Mouse (Mus musculus) stomach, embryonic 14.5 days (tissue): Measurements from ENCODE around the gene Gm21885. TPM values are rescaled to one million over a fixed set of nuclear protein-coding genes. Genes with fewer than 3 reads are reported as not detected.
"Not testable (repeated sequence)": the region's sequence is repeated elsewhere in the genome, so short reads cannot be mapped to it uniquely, and the experiment has no call there.

Experiments
- ATAC-seq: fragments of 200-750 bp; cut with Nextera tagmentation; 2 replicates; pipeline ENCODE4 v1.8.0; 2017; ENCODE audit warnings: low read depth, moderate TSS enrichment; ENCODE audit not compliant: insufficient number of reproducible peaks, insufficient read depth, low FRiP score
- H3K27ac ChIP-seq: fragments of 300-500 bp; sonication (generic); 2 replicates; pipeline ENCODE4 v1.5.1; 2014; ENCODE audit warnings: mild to moderate bottlenecking, low read length, moderate library complexity, mixed read lengths
- H3K27me3 ChIP-seq: fragments of 300-500 bp; sonication (generic); 2 replicates; pipeline ENCODE4 v1.6.1; 2014; ENCODE audit warnings: low read length, control low read depth, mixed read lengths; ENCODE audit not compliant: control insufficient read depth, insufficient read depth
- H3K36me3 ChIP-seq: fragments of 300-500 bp; sonication (generic); 2 replicates; pipeline ENCODE4 v1.6.1; 2014; ENCODE audit warnings: mild to moderate bottlenecking, control low read depth, low read length, moderate library complexity, mixed read lengths; ENCODE audit not compliant: control insufficient read depth, insufficient read depth
- H3K4me1 ChIP-seq: fragments of 300-500 bp; sonication (generic); 2 replicates; pipeline ENCODE4 v1.6.1; 2014; ENCODE audit warnings: low read length, control low read depth, mixed read lengths; ENCODE audit not compliant: control insufficient read depth, insufficient read depth
- H3K4me2 ChIP-seq: fragments of 300-500 bp; sonication (generic); replicated peaks from 2 replicates; pipeline ENCODE4 v1.6.1; 2014; ENCODE audit warnings: low read depth, low read length, control low read depth
- H3K4me3 ChIP-seq: fragments of 300-500 bp; sonication (generic); 2 replicates; pipeline ENCODE4 v1.5.1; 2014; ENCODE audit warnings: low read depth, low read length, control low read depth
- H3K9ac ChIP-seq: fragments of 300-500 bp; sonication (generic); replicated peaks from 2 replicates; pipeline ENCODE4 v1.6.1; 2014; ENCODE audit warnings: low read depth, mild to moderate bottlenecking, control low read depth, low read length, moderate library complexity, mixed read lengths
- H3K9me3 ChIP-seq: fragments of 300-500 bp; sonication (generic); 2 replicates; pipeline ENCODE4 v1.6.1; 2016; ENCODE audit warnings: low read depth, low read length, control low read depth; ENCODE audit not compliant: control insufficient read depth
- WGBS: fragments of 180-500 bp; shearing (Covaris S2); extraction: QIAGEN DNeasy Blood & Tissue Kit; methylation state at CpG from one replicate; pipeline ENCODE4 v1.1.7; 2014; 5-methylcytosine and 5-hydroxymethylcytosine counted together
- polyA plus RNA-seq: library from polyadenylated mRNA; unstranded; fragments of >200 nt; fragmentation: Nextera tagmentation; extraction: Ambion mirVana; gene quantifications from 2 replicates; pipeline ENCODE4 v1.2.1, GENCODE M21; 2014

The Gm21885 gene
- polyA plus RNA-seq, 1 experiment from 2014 or later: 0.56 TPM

DNA sequence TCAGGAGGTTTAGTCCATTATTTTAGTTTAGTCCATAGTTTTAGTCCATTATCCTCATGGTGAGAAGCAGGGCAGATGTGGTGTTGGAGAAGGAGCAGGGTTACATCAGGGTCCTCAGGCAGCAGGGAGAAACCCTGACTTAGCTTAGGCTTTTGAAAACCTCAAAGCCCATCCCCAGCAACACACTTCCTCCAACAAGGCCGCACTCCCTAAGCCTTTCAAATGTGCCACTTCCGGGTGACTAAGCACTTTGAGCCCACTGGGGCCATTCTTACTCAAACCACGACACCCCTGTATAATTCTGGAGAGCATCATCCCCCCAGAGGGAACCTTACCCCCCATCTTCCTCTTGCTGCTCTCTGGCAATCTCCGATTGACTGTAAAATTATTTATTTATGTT, 21.9 kb upstream of the Gm21885 start:
- WGBS: 74% methylated on average over 4 of the region's 4 CpGs
- no peak for ATAC-seq
- no peak overlapping the region for H3K9ac ChIP-seq

DNA sequence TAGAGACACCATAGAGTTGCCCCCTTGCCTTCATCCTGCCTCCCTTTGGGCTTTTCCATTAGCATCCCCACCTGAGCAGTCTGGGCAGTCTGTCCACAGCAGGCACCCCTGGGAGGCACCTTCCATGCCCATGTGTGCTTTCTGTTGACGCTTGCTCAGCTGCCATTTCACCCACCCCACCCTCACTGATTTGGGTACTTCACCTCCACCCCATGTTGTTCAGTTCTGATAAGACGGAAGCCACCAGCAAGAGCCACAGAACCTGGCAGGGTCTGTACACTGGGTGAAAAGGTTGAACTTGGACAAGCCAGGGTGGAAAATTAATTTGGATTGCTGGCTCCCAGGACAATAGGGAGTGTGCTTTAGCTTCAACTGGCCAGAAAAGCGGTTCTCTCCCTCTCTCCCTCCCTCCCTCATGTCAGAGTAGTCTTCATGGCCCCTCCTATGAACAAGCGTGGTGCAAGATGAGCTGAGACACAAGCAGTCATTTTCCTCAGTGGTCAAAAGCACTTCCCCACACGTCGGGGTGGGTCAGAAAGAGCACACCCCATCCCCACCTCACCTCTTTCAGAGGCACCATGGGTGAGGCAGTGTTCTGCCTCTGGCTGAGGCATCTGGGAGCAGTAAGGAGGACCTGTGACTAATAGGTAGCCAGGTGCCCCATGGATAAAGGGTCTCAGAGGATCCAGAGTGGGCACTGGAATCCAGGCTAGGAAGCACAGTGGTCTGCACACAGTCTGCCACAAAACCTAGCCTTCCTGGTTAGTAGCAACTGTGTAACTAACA, 19.9 kb upstream of the Gm21885 start:
- no peak for ATAC-seq
- no peaks in the 10 kb centered on the region for H3K36me3 ChIP-seq
- no peaks in the 10 kb centered on the region for H3K9me3 ChIP-seq
- no peak overlapping the region for H3K4me2 ChIP-seq
- no peak overlapping the region for H3K4me3 ChIP-seq
- no peaks in the 10 kb centered on the region for H3K4me1 ChIP-seq
- 64% methylated on average over 6 of the region's 6 CpGs for WGBS
- H3K27me3 ChIP-seq: no peaks in the 10 kb centered on the region
- H3K27ac ChIP-seq: no peak overlapping the region
- H3K9ac ChIP-seq: no peak overlapping the region

More for the DNA sequence above, 21.9 kb upstream of the Gm21885 start:
- H3K4me3 ChIP-seq: no peak overlapping the region
- H3K9me3 ChIP-seq: no peaks in the 10 kb centered on the region
- H3K36me3 ChIP-seq: no peaks in the 10 kb centered on the region
- H3K27ac ChIP-seq: no peak overlapping the region
- H3K4me1 ChIP-seq: 0 out of 2 replicates have a peak, but pooled peaks cover 2% of the 10 kb centered on the region
- H3K4me2 ChIP-seq: no peak overlapping the region
- H3K27me3 ChIP-seq: no peaks in the 10 kb centered on the region

DNA sequence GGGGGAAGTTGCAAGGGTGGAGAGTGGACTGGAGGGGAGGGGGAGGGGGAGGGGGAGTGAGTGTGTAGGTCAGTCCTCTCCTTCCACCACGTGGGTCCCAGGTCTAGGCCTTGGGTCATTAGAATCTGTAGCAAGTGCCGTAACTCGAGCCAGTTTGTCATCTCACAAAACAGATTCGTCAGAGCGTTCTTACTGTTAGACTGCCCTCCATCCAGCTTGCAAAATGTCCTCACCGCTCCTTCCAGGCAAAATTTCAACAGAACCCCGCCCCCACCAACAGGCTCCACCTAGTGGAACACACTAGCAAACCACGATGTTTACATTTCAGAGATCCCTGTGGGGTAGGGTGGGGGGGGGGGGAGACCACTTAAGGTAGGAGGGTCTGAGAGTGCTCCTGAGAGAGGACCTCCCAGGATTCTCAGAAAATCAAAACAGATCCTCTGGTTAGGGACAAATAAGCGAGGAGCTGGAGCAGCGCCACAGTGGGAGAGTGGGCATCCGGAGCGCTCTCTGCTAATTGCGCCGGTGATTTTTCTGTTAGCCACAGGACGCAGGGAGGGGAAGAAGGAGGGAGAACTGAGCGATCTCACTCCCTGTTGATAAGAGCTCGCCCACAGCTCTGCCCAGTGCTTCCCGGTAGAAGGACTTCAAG, 16.4 kb upstream of the Gm21885 start:
- no peaks in the 10 kb centered on the region for H3K27me3 ChIP-seq
- peak; percentile 68 for ATAC-seq
- H3K9me3 ChIP-seq: no peaks in the 10 kb centered on the region
- 0 out of 2 replicates have a peak overlapping the region, but pooled peaks have one; percentile 34 for H3K9ac ChIP-seq
- peak overlapping the region; percentile 22 for H3K4me3 ChIP-seq
- H3K36me3 ChIP-seq: no peaks in the 10 kb centered on the region
- WGBS: under 1% methylated on average over 18 of the region's 18 CpGs
- H3K4me2 ChIP-seq: peak overlapping the region; percentile 48
- no peaks in the 10 kb centered on the region for H3K4me1 ChIP-seq
- peak overlapping the region; percentile 2; the same call in 1 of the 2 replicates for H3K27ac ChIP-seq

DNA sequence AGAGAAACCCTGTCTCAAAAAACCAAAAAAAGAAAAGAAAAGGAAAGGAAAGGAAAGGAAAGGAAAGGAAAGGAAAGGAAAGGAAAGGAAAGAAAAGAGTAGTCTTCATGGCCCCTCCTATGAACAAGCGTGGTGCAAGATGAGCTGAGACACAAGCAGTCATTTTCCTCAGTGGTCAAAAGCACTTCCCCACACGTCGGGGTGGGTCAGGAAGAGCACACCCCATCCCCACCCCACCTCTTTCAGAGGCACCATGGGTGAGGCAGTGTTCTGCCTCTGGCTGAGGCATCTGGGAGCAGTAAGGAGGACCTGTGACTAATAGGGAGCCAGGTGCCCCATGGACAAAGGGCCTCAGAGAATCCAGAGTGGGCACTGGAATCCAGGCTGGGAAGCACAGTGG, 15.5 kb upstream of the Gm21885 start:
- ATAC-seq, H3K4me1 ChIP-seq, H3K27me3 ChIP-seq, H3K9me3 ChIP-seq, H3K9ac ChIP-seq, H3K4me2 ChIP-seq, H3K27ac ChIP-seq, H3K36me3 ChIP-seq, H3K4me3 ChIP-seq: not testable (repeated sequence)
- WGBS: 67% methylated on average over 3 of the region's 3 CpGs

DNA sequence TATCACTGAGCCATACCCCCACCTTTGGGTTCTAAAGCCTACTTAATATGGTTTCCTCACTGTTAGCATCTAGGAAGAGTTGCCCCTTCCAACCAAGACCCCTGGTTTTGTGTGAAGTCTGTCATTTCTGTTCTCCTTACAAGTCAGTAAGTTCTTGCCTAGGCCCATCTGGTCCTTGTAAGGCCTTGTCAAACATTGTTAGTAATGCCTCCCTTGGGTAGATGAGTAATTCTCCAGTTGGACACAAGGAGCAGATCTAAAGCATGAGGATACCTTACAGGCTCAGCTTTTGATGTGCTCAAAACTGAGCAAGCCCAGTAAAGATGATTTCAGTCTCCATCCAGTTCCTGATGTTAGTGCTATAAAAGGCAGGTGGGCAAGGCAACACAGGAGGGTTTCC, 12.9 kb upstream of the Gm21885 start:
- Histone ChIP-seq H3K27me3 (no peaks in the 10 kb centered on the region), H3K9ac (no peak overlapping the region), H3K4me3 (no peak overlapping the region), H3K36me3 (no peaks in the 10 kb centered on the region), H3K27ac (no peak overlapping the region), H3K4me2 (no peak overlapping the region), H3K4me1 (no peaks in the 10 kb centered on the region), H3K9me3 (no peaks in the 10 kb centered on the region)
- no peak for ATAC-seq

DNA sequence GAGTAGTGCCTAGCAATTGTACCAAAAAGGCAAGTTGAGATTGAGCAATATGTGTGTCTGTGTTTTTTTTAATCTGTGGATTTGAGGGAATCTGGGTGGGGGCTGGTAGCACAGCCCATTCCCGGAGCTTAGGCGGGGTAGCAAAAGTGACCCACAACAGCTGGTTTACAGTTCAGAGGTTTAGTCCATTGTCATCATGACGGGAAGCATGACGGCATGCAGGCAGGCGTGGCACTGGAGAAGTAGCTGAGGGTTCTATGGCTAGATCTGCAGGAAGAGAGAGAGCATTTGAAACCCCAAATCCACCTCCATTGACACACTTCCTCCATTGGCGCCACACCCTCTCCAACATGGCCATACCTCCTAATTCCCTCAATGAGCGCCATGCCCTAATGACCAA, 11.8 kb upstream of the Gm21885 start:
- no peak overlapping the region for H3K4me2 ChIP-seq
- H3K9ac ChIP-seq: no peak overlapping the region
- no peak for ATAC-seq
- no peaks in the 10 kb centered on the region for H3K27me3 ChIP-seq
- H3K27ac ChIP-seq: no peak overlapping the region
- no peaks in the 10 kb centered on the region for H3K9me3 ChIP-seq
- no peaks in the 10 kb centered on the region for H3K36me3 ChIP-seq
- WGBS: 90% methylated on average over 7 of the region's 7 CpGs
- H3K4me1 ChIP-seq: no peaks in the 10 kb centered on the region
- no peak overlapping the region for H3K4me3 ChIP-seq

DNA sequence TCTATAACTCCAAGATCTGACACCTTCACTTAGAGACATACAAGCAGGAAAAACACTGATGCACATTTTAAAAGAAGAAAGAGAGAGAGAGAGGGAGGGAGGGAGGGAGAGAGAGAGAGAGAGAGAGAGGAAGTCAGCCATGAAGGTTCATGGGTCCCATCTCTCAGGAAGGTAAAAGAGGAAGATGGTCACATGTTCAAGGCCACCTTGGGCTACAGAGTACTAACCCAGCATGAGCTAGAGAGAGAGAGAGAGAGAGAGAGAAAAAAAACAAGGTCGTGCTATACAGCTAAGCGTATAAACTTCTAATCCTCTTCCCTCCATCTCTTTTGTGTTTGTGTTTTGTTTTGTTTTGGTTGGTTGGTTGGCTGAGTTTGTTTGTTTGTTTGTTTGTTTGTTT, 10.7 kb upstream of the Gm21885 start:
- no peak for ATAC-seq
- no peak overlapping the region for H3K4me3 ChIP-seq
- no peak overlapping the region for H3K9ac ChIP-seq
- H3K4me2 ChIP-seq: no peak overlapping the region
- no peak overlapping the region for H3K27ac ChIP-seq
- H3K9me3 ChIP-seq: no peaks in the 10 kb centered on the region
- 95% methylated on average over 2 of the region's 2 CpGs for WGBS
- H3K36me3 ChIP-seq: no peaks in the 10 kb centered on the region
- no peaks in the 10 kb centered on the region for H3K4me1 ChIP-seq
- H3K27me3 ChIP-seq: no peaks in the 10 kb centered on the region

DNA sequence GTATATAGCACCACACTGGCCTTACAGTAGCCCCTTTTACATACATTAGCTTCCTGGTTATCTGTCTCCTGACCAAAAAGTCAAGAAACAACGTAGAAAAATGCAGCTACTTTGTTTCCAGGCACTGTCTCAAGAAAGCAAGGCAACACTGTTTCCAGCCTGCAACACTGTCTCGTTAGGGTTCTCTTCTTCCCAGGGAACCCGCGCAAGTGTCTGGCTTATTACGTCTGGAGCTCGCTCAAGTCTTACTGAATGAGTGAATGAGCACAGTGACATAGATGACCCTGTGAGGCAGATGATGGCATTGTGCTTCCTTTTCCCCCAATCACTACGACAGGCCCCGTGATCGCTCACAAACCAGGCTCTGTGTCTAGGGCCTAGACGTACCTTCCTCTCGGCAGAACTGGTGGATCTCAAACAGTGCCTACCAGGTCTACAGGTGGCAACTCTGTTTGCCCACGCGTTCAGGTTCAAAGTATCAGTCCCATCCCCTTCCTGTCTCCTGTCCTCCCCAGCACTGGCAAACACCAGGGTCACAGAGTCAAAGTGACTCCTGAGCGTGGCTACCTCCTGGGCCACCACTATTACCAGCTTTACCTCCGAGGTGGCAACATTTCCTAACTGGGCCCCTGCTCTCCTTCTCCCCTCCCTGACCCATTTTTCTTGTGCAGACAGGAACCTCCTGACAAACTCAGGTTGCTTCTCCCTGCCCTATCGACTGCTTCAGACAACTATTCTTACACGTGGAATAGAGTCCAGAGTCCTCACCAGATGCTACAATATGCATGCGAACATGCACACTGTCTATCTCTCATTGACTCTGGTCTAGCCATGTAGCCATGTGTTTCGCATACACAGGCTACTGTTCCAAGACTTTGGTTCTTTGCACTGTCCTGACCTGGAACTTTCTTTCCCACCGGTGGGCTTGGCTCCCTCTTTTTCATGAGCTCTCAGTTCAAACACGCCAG, 8.4 kb upstream of the Gm21885 start:
- Histone ChIP-seq H3K27ac (0 out of 2 replicates have a peak overlapping the region, but pooled peaks have one; percentile 27), H3K9ac (no peak overlapping the region), H3K27me3 (no peaks in the 10 kb centered on the region), H3K4me2 (no peak overlapping the region), H3K36me3 (no peaks in the 10 kb centered on the region), H3K9me3 (no peaks in the 10 kb centered on the region), H3K4me3 (no peak overlapping the region), H3K4me1 (no peaks in the 10 kb centered on the region)
- no peak for ATAC-seq
- WGBS: 86% methylated on average over 21 of the region's 21 CpGs
